Mouse (Mus musculus): ENCODE measurements around the gene 6430550D23Rik.

- TF ChIP-seq TAL1 (IDR thresholded peaks at IDR 0.05; ENCODE audit: low read length) = no peak
- TF ChIP-seq GATA1 (IDR thresholded peaks at IDR 0.05; ENCODE audit: low read length) = no peak
Observed at GRCm38 (mm10) chr2:155974087-155974731, 33.6 kb downstream of the 6430550D23Rik start.
